In the genomic region with DNA sequence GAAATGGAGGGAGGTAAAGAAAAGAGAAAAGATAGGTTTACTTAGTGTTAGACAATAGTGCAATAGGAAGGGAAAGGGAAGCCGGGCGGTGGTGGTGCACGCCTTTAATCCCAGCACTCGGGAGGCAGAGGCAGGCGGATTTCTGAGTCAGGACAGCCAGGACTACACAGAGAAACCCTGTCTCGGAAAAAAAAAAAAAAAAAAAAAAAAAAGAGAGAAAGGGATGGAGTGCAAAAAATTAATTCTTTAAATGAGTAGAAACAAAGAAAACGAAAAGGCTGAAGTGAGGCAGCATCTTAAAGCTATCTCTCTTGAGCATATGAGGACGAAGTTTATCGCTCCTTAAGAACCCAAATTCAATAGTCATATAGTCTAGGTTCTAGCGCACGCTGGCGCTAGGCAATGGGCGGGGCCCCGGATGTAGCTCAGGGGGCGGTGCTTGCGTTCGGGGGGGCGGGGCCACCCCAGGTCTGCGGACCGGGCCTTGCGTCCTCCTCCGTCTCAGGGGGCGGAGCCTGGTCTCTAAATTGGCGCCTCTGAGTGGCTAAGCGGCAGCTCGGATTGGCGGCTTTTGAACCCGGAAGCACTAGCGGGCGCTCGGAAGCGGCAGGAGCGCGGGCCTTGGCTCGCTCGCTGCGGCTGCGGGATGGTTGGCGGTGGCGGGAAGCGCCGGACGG, we compare ENCODE assay signal across 8 mouse cellular contexts. TPM values are rescaled to one million over a fixed set of nuclear protein-coding genes. Genes with fewer than 3 reads are reported as not detected.
DNase-seq lines count a peak whose midpoint lies in the region; ATAC-seq and TF ChIP-seq lines count a peak whose summit lies in the region.

A gene (plus strand): TSS at position 576 of the 677 bp plus-strand sequence.

- 7% methylated on average over 42 of the region's 43 CpGs for WGBS in hindbrain, embryonic 13.5 days

- peak within 1 kb of the TSS; percentile 86 for H3K9ac ChIP-seq in hindbrain, embryonic 13.5 days

- H3K4me3 ChIP-seq in hindbrain, embryonic 13.5 days, result peak within 1 kb of the TSS; percentile 79

- no peaks in the 10 kb centered on the region for H3K36me3 ChIP-seq in hindbrain, embryonic 13.5 days

- no peaks in the 10 kb centered on the region for H3K9me3 ChIP-seq in hindbrain, embryonic 13.5 days

- H3K27ac ChIP-seq in hindbrain, embryonic 13.5 days, result peak within 1 kb of the TSS; percentile 40

- CTCF ChIA-PET in Patski (lab: Charles Lee), result no interaction called here

- H3K27me3 ChIP-seq in Patski, result no peaks in the 10 kb centered on the region
- H3K27me3 ChIP-seq in hindbrain, embryonic 13.5 days, result no peaks in the 10 kb centered on the region

- peak; percentile 100 for ATAC-seq in Patski
- peak; percentile 99 for ATAC-seq in hindbrain, embryonic 13.5 days (ENCODE audit: low FRiP score)

- H3K4me2 ChIP-seq in hindbrain, embryonic 13.5 days, result peak within 1 kb of the TSS; percentile 79

- in situ Hi-C loops in Patski (cut with MboI; ENCODE audit: low pct_unique_long_range_greater_than_20kb), result no loop called here

- TF ChIP-seq CTCF in Patski (IDR thresholded peaks at IDR 0.05), result no peak

- DNase-seq in Patski (ENCODE audit: low read depth, low spot score), result peak; percentile 58
- peak; percentile 95 to 96 for DNase-seq in cerebellum, postnatal 14 days
- DNase-seq in frontal cortex, postnatal 14 days (ENCODE audit: low spot score in 2 of 2), result peak; percentile 86 to 89
- DNase-seq in layer of hippocampus, postnatal 25 days (ENCODE audit: extremely low spot score in 1 of 2, low spot score in 1 of 2), result peak; percentile 74 to 77
- peak; percentile 97 for DNase-seq in lung, postnatal 25 days (ENCODE audit: low spot score)
- DNase-seq in retina, embryonic 14.5 days (ENCODE audit: low spot score), result peak; percentile 98
- peak; percentile 97 for DNase-seq in thymus, postnatal 4 days

- POLR2A ChIA-PET in Patski (lab: Charles Lee), result interaction anchor here (0.6 to 0.7 kb wide), 6 partner anchors 13 to 1424 kb away, joined by 3 to 11 read pairs (median 3); no protein-coding TSS in a partner anchor

- H3K4me1 ChIP-seq in hindbrain, embryonic 13.5 days (replicated peaks), result peaks cover 26% of the 10 kb centered on the region

RNA-seq across cellular contexts. Expression of the gene that starts here (rescaled TPM):
- polyA plus RNA-seq in Patski (2021), result 48.9 TPM
- 109 and 112 TPM in 2 replicates for polyA plus RNA-seq in hindbrain, embryonic 13.5 days (2015; fragmentation: Nextera tagmentation; extraction: Ambion mirVana)
- 10 to 100 TPM; 46.2 to 47.6 TPM for total RNA-seq in layer of hippocampus, postnatal 25 days (2021)

Comparison
In these comparisons a context has a peak if more than half of its experiments do, and no peak if none do; other contexts are left out.
1. Peak in every context shown above with its lines: DNase-seq, ATAC-seq, H3K4me3 ChIP-seq and H3K27ac ChIP-seq.